Mouse (Mus musculus): ENCODE data around the gene Cdh15. TPM values are rescaled to one million over a fixed set of nuclear protein-coding genes. Genes with fewer than 3 reads are reported as not detected.

Cdh15 gene
- total RNA-seq, 2 experiments from 2014 or later: 16.2 to 20.9 TPM

DNA sequence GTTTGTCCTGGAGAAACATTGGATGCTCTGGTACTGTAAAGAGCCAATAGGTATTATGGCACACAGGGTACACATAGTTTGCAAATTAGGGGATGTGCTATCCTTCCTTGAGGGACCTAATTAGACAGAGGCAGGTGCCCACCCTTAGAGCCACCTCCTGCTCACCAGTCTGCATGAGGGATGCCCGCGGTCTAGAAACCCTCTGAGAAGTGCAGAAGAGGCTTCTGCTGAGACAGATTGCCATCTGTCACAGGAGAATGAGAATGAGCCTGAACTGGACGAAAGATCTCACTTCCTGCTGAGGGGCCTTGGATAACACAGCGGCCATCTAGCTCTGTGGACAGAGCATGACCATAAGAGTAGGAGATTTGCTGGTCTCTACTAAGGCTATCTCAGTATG is 65.1 kb downstream of the Cdh15 start:
- intact Hi-C loops (cut with DNase I; ENCODE audit: low total_unique reads): loop anchor here (2.0 kb wide), 1 partner anchor 122 kb away; no protein-coding TSS in a partner anchor
- DNase-seq: no peak

DNA sequence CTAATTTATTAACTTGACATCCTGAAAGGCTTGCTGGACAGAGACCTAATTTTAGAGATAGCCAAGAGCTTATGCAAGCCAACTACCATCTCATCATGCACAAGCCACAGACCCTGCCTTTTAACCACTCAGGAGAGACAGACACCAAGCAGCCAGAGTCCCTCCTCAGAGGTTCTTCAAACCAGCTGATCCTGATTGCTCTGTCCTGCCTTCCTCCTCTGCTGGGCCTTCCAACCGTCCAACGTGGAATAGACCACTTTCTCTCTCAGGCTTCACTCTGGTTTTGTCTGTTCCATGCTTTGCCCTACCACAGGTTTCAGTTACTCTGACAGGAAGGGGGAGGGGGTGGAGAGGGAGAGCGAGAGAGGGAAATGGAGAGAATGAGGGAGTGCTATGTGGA is 69.0 kb downstream of the Cdh15 start:
- intact Hi-C loops (cut with DNase I; ENCODE audit: low total_unique reads): loop anchor here (5.0 kb wide), 1 partner anchor 131 kb away; no protein-coding TSS in a partner anchor
- DNase-seq: no peak

Other genes with a start within 250 kb of the Cdh15 start
- 1 to 10 TPM; 2.9 to 3.6 TPM for gene Galns, start 236.5 kb upstream of the Cdh15 start, total RNA-seq (2021)
- 10 to 100 TPM; 47.5 TPM for gene Trappc2l, start 236.3 kb upstream of the Cdh15 start, total RNA-seq (2021)
- gene Pabpn1l, start 225.2 kb upstream of the Cdh15 start, total RNA-seq (2021): not detected
- gene Cbfa2t3, start 148.9 kb upstream of the Cdh15 start, total RNA-seq (2021): 10 to 100 TPM; 19.5 to 23.2 TPM
- gene Acsf3, start 72.5 kb upstream of the Cdh15 start, total RNA-seq (2021): 10 to 100 TPM; 13.4 to 16.2 TPM
- 10 to 100 TPM; 40.2 to 43.2 TPM for gene Ankrd11, start 194.3 kb downstream of the Cdh15 start, total RNA-seq (2021)
- gene Spg7, start 215.0 kb downstream of the Cdh15 start, total RNA-seq (2021): 10 to 100 TPM; 49.0 to 59.2 TPM

Measured in gastrocnemius, postnatal 14 days (tissue).